Mouse (Mus musculus) layer of hippocampus, postnatal 14 days (tissue): ENCODE measurements around the gene Nxf2. TPM values are rescaled to one million over a fixed set of nuclear protein-coding genes. Genes with fewer than 3 reads are reported as not detected.

Source experiments
- total RNA-seq, 2 experiments: library from RNA; stranded (reverse); gene quantifications; 2 replicates each; pipeline ENCODE4 v1.2.3; 2021

The Nxf2 gene
- total RNA-seq, 2 experiments from 2014 or later, result 0.18 TPM; not detected in 1

Other genes with a start within 250 kb of the Nxf2 start
- 10 to 100 TPM; 48.5 to 55.4 TPM for gene Armcx1, start 246.8 kb downstream of the Nxf2 start, total RNA-seq
- 1 to 10 TPM; 7.2 to 7.3 TPM for gene Armcx6, start 213.3 kb downstream of the Nxf2 start, total RNA-seq
- 100 to 1,000 TPM in 1 of 2 experiments, 10 to 100 TPM in 1; 90.3 to 113 TPM for gene Armcx3, start 208.2 kb downstream of the Nxf2 start, total RNA-seq
- gene Armcx2, start 155.5 kb downstream of the Nxf2 start, total RNA-seq, result 10 to 100 TPM; 73.6 to 81.4 TPM
- gene Zmat1, start 44.5 kb upstream of the Nxf2 start, total RNA-seq, result 1 to 10 TPM; 6.7 to 8.7 TPM
- gene Gm15023, start 212.9 kb upstream of the Nxf2 start, total RNA-seq, result not detected
- gene Tceal6, start 245.9 kb upstream of the Nxf2 start, total RNA-seq, result 10 to 100 TPM; 51.9 to 82.1 TPM